ENCODE assay signal across 16 mouse cellular contexts in genomic region chr16:18905648-18906047, GRCm38 (mm10).
"Had no signal": no experiment of that assay in that cellular context is flagged by ENCODE, and none has a peak within 500 bp of the region (broad histone marks: within the 10 kb centered on the region; RNA-seq: fewer than 3 reads in every experiment).

No protein-coding gene starts in this region.

- H3K9ac ChIP-seq: lung, embryonic 14.5 days; midbrain, embryonic 13.5 days; midbrain, embryonic 15.5 days; neural tube, embryonic 12.5 days; stomach, embryonic 15.5 days had no signal

- H3K27ac ChIP-seq: macrophage; midbrain, embryonic 13.5 days; midbrain, embryonic 15.5 days; neural tube, embryonic 12.5 days; stomach, embryonic 15.5 days; stomach, postnatal 0 days had no signal

- H3K4me3 ChIP-seq: megakaryocyte, embryonic 14.5 days; midbrain, embryonic 13.5 days; midbrain, embryonic 15.5 days; neural tube, embryonic 12.5 days; stomach, embryonic 15.5 days had no signal

- DNase-seq: lung, adult 18-20 months; lung, embryonic 14.5 days; lung, postnatal 14 days; lung, postnatal 36 days; right cerebral cortex, postnatal 14 days; thymus, adult 2 months; thymus, postnatal 14 days; thymus, postnatal 36 days had no signal

- H3K27me3 ChIP-seq: megakaryocyte, embryonic 14.5 days; midbrain, embryonic 13.5 days; midbrain, embryonic 15.5 days; neural tube, embryonic 12.5 days; stomach, embryonic 15.5 days had no signal

- H3K9me3 ChIP-seq: megakaryocyte, embryonic 14.5 days; midbrain, embryonic 13.5 days; midbrain, embryonic 15.5 days; neural tube, embryonic 12.5 days; stomach, embryonic 15.5 days had no signal

- ATAC-seq: midbrain, embryonic 13.5 days; midbrain, embryonic 15.5 days had no signal

- H3K4me1 ChIP-seq: midbrain, embryonic 13.5 days; midbrain, embryonic 15.5 days; neural tube, embryonic 12.5 days; stomach, embryonic 15.5 days had no signal

- H3K4me2 ChIP-seq: lung, embryonic 14.5 days; midbrain, embryonic 11.5 days; midbrain, embryonic 13.5 days; midbrain, embryonic 15.5 days; neural tube, embryonic 12.5 days; stomach, embryonic 15.5 days had no signal
